Mouse (Mus musculus) gastrocnemius, postnatal 4 days (tissue): ENCODE data around the gene Ldha. TPM values are rescaled to one million over a fixed set of nuclear protein-coding genes. Genes with fewer than 3 reads are reported as not detected.
"Not testable (repeated sequence)": the region's sequence is repeated elsewhere in the genome, so short reads cannot be mapped to it uniquely, and the experiment has no call there.

Source experiments
- DNase-seq, 2 experiments: peaks; one replicate each; pipeline ENCODE4 v3.0.0; 2021 to 2022; ENCODE audit warnings: low spot score in 2 of 2, mixed read lengths in 2 of 2
- long read RNA-seq, 2 experiments: library from polyadenylated mRNA; stranded (forward); transcript quantifications; one replicate each; pipeline ENCODE4 v2.0.0; 2021
- total RNA-seq, 2 experiments: library from RNA; stranded (reverse); gene quantifications; 2 replicates each; pipeline ENCODE4 v1.2.3; 2021

Ldha gene
- 1,000 to 10,000 TPM; 1,563 to 1,575 TPM for total RNA-seq
- long read RNA-seq, experiment 1, transcript Ldha-202 (8 exons, 1,588 nt), result major isoform, 5,293 of 5,529 reads
- long read RNA-seq, experiment 1, transcript Ldha-210 (8 exons, 1,815 nt), result minor isoform, 9 of 5,529 reads
- long read RNA-seq, experiment 1, partial matches to known transcripts, result 162 of 5,529 reads
- long read RNA-seq, experiment 1, other reads (novel, unspliced or antisense), result 65 of 5,529 reads
- long read RNA-seq, experiment 2, transcript Ldha-210 (8 exons, 1,815 nt), result minor isoform, 16 of 5,290 reads
- long read RNA-seq, experiment 2, transcript Ldha-202 (8 exons, 1,588 nt), result major isoform, 5,016 of 5,290 reads
- long read RNA-seq, experiment 2, partial matches to known transcripts, result 154 of 5,290 reads
- long read RNA-seq, experiment 2, other reads (novel, unspliced or antisense), result 103 of 5,290 reads

- DNase-seq, result no peak
Measured at GRCm38 (mm10) chr7:46840787-46841525, at the start of gene Ldha. TSS of gene Ldha (plus strand) at chr7:46841475.

GRCm38 (mm10) chr7:46793871-46794270, 47.4 kb upstream of the Ldha start:
- DNase-seq, result no peak

- DNase-seq, result peak; percentile 97 to 98
Measured at GRCm38 (mm10) chr7:46795287-46796205, 45.7 kb upstream of the Ldha start, which contains the start of the genes Hps5 and Gtf2h1. TSS of gene Hps5 (minus strand) at chr7:46796064. TSS of gene Gtf2h1 (plus strand) at chr7:46796103.

- DNase-seq, result no peak
Measured at GRCm38 (mm10) chr7:46796206-46796679, 45.0 kb upstream of the Ldha start.

- DNase-seq, result no peak
Measured at GRCm38 (mm10) chr7:46796779-46797178, 44.5 kb upstream of the Ldha start.

GRCm38 (mm10) chr7:46810325-46810724, 30.9 kb upstream of the Ldha start:
- no peak for DNase-seq

- no peak for DNase-seq
Measured at GRCm38 (mm10) chr7:46814012-46814411, 27.3 kb upstream of the Ldha start.

- DNase-seq, result not testable (repeated sequence)
Measured at GRCm38 (mm10) chr7:46820876-46821632, 20.2 kb upstream of the Ldha start.

- no peak for DNase-seq
Measured at GRCm38 (mm10) chr7:46827046-46827802, 14.1 kb upstream of the Ldha start.

- no peak for DNase-seq
Measured at GRCm38 (mm10) chr7:46827803-46828184, 13.5 kb upstream of the Ldha start.

- no peak for DNase-seq
Measured at GRCm38 (mm10) chr7:46829911-46830310, 11.4 kb upstream of the Ldha start.

- DNase-seq, result no peak
Measured at GRCm38 (mm10) chr7:46830799-46831590, 10.3 kb upstream of the Ldha start.

- DNase-seq, result no peak
Measured at GRCm38 (mm10) chr7:46831693-46832092, 9.6 kb upstream of the Ldha start.

GRCm38 (mm10) chr7:46832112-46832810, 9.0 kb upstream of the Ldha start:
- not testable (repeated sequence) for DNase-seq

GRCm38 (mm10) chr7:46833266-46833665, 8.0 kb upstream of the Ldha start:
- no peak for DNase-seq

GRCm38 (mm10) chr7:46833670-46834255, 7.5 kb upstream of the Ldha start:
- DNase-seq, result no peak

GRCm38 (mm10) chr7:46834994-46835610, 6.2 kb upstream of the Ldha start:
- DNase-seq, result no peak
